Comparison of ENCODE assay signal across 8 mouse cellular contexts in genomic region chr17:32364850-32365249, GRCm38 (mm10). TPM values are rescaled to one million over a fixed set of nuclear protein-coding genes. Genes with fewer than 3 reads are reported as not detected.
A peak's percentile ranks its signal among the peaks of the same experiment; 100 is the strongest.
DNase-seq lines count a peak whose midpoint lies in the region; ATAC-seq lines count a peak whose summit lies in the region.

No protein-coding gene starts in this region.

- peaks cover 31% of the 10 kb centered on the region for H3K4me1 ChIP-seq in kidney, embryonic 16.5 days (ENCODE audit: insufficient read depth, low read length)
- H3K4me1 ChIP-seq in embryonic facial prominence, embryonic 13.5 days: peaks cover 30% of the 10 kb centered on the region
- H3K4me1 ChIP-seq in intestine, embryonic 16.5 days (ENCODE audit: control insufficient read depth, insufficient read depth, low read length): peaks cover 18% of the 10 kb centered on the region

- 44% methylated on average over 5 of the region's 5 CpGs for WGBS in kidney, embryonic 16.5 days
- WGBS in embryonic facial prominence, embryonic 13.5 days: 45% methylated on average over 5 of the region's 5 CpGs
- 49% methylated on average over 5 of the region's 5 CpGs for WGBS in intestine, embryonic 16.5 days

- no peaks in the 10 kb centered on the region for H3K27me3 ChIP-seq in kidney, embryonic 16.5 days (ENCODE audit: insufficient read depth, low read length)
- H3K27me3 ChIP-seq in embryonic facial prominence, embryonic 13.5 days: no peaks in the 10 kb centered on the region
- H3K27me3 ChIP-seq in intestine, embryonic 16.5 days (replicated peaks; ENCODE audit: control insufficient read depth, insufficient read depth, low read length): no peaks in the 10 kb centered on the region

- H3K27ac ChIP-seq in kidney, embryonic 16.5 days (ENCODE audit: low read length): peak overlapping the region; percentile 86
- peak overlapping the region; percentile 78 for H3K27ac ChIP-seq in embryonic facial prominence, embryonic 13.5 days
- peak overlapping the region; percentile 68 for H3K27ac ChIP-seq in intestine, embryonic 16.5 days (ENCODE audit: low read length)

- DNase-seq in kidney, postnatal 14 days: no peak
- peak; percentile 12 for DNase-seq in neural tube, embryonic 10.5 days (ENCODE audit: extremely low spot score, low spot score)
- no peak for DNase-seq in layer of hippocampus, adult 8-10 months (ENCODE audit: low spot score in 2 of 2)
- no peak for DNase-seq in urinary bladder, postnatal 10 days (ENCODE audit: low spot score)
- no peak for DNase-seq in right cerebral cortex, postnatal 36 days (ENCODE audit: low spot score in 2 of 2)

- H3K4me3 ChIP-seq in kidney, embryonic 16.5 days (ENCODE audit: low read length): peak overlapping the region; percentile 99
- peak overlapping the region; percentile 94 for H3K4me3 ChIP-seq in embryonic facial prominence, embryonic 13.5 days
- peak overlapping the region; percentile 96 for H3K4me3 ChIP-seq in intestine, embryonic 16.5 days (ENCODE audit: low read length)

- peak overlapping the region; percentile 60 for H3K4me2 ChIP-seq in kidney, embryonic 16.5 days (replicated peaks; ENCODE audit: low read depth, low read length)
- H3K4me2 ChIP-seq in embryonic facial prominence, embryonic 13.5 days: peak overlapping the region; percentile 86
- peak overlapping the region; percentile 66 for H3K4me2 ChIP-seq in intestine, embryonic 16.5 days (ENCODE audit: low read depth, low read length)

- peaks cover 22% of the 10 kb centered on the region for H3K36me3 ChIP-seq in kidney, embryonic 16.5 days (ENCODE audit: insufficient read depth, low read length)
- H3K36me3 ChIP-seq in embryonic facial prominence, embryonic 13.5 days: peaks cover 34% of the 10 kb centered on the region
- peaks cover 4% of the 10 kb centered on the region; the same call in 1 of the 2 replicates for H3K36me3 ChIP-seq in intestine, embryonic 16.5 days (ENCODE audit: control insufficient read depth, insufficient read depth, low read length)

- H3K9ac ChIP-seq in kidney, embryonic 16.5 days (replicated peaks; ENCODE audit: low read length): peak overlapping the region; percentile 95
- peak overlapping the region; percentile 96 for H3K9ac ChIP-seq in embryonic facial prominence, embryonic 13.5 days
- peak overlapping the region; percentile 53 for H3K9ac ChIP-seq in intestine, embryonic 16.5 days (ENCODE audit: low read depth, low read length)

- H3K9me3 ChIP-seq in kidney, embryonic 16.5 days (ENCODE audit: low read length): no peaks in the 10 kb centered on the region
- H3K9me3 ChIP-seq in embryonic facial prominence, embryonic 13.5 days: no peaks in the 10 kb centered on the region
- H3K9me3 ChIP-seq in intestine, embryonic 16.5 days (ENCODE audit: control insufficient read depth, low read length): no peaks in the 10 kb centered on the region

- peak; percentile 8; the same call in 1 of the 2 replicates for ATAC-seq in kidney, embryonic 16.5 days (ENCODE audit: low FRiP score, low TSS enrichment)
- no peak for ATAC-seq in embryonic facial prominence, embryonic 13.5 days (ENCODE audit: insufficient number of reproducible peaks, insufficient read depth, low FRiP score, low TSS enrichment, low read depth)
- ATAC-seq in intestine, embryonic 16.5 days: peak; percentile 10

RNA-seq across cellular contexts. Expression of gene Akap8l, which starts 14.4 kb away (rescaled TPM):
- 124 and 130 TPM in 2 replicates for polyA plus RNA-seq in kidney, embryonic 16.5 days (2015; fragmentation: Nextera tagmentation; extraction: Ambion mirVana)
- 110 and 113 TPM in 2 replicates for polyA plus RNA-seq in embryonic facial prominence, embryonic 13.5 days (2015; fragmentation: Nextera tagmentation; extraction: Ambion mirVana)
- 66.3 and 73.0 TPM in 2 replicates for polyA plus RNA-seq in intestine, embryonic 16.5 days (2015; fragmentation: Nextera tagmentation; extraction: Ambion mirVana)
- 100 to 1,000 TPM; 160 to 279 (median 221) TPM for total RNA-seq in layer of hippocampus, adult 8-10 months (2022)

RNA-seq across cellular contexts. Expression of gene Wiz, which starts 24.4 kb away (rescaled TPM):
- polyA plus RNA-seq in kidney, embryonic 16.5 days (2015; fragmentation: Nextera tagmentation; extraction: Ambion mirVana): 22.0 and 23.8 TPM in 2 replicates
- 25.3 and 28.7 TPM in 2 replicates for polyA plus RNA-seq in embryonic facial prominence, embryonic 13.5 days (2015; fragmentation: Nextera tagmentation; extraction: Ambion mirVana)
- polyA plus RNA-seq in intestine, embryonic 16.5 days (2015; fragmentation: Nextera tagmentation; extraction: Ambion mirVana): 17.5 and 18.9 TPM in 2 replicates
- total RNA-seq in layer of hippocampus, adult 8-10 months (2022): 10 to 100 TPM; 44.5 to 52.9 (median 47.4) TPM

RNA-seq across cellular contexts. Expression of gene Rasal3, which starts 38.5 kb away (rescaled TPM):
- 0.63 and 0.97 TPM in 2 replicates for polyA plus RNA-seq in kidney, embryonic 16.5 days (2015; fragmentation: Nextera tagmentation; extraction: Ambion mirVana)
- 1.2 and 1.5 TPM in 2 replicates for polyA plus RNA-seq in embryonic facial prominence, embryonic 13.5 days (2015; fragmentation: Nextera tagmentation; extraction: Ambion mirVana)
- polyA plus RNA-seq in intestine, embryonic 16.5 days (2015; fragmentation: Nextera tagmentation; extraction: Ambion mirVana): 1.4 and 2.0 TPM in 2 replicates
- 10 to 100 TPM in 2 of 4 experiments, 1 to 10 TPM in 2; 3.8 to 16.9 (median 8.9) TPM for total RNA-seq in layer of hippocampus, adult 8-10 months (2022)

RNA-seq across cellular contexts. Expression of gene Akap8, which starts 43.8 kb away (rescaled TPM):
- 112 and 126 TPM in 2 replicates for polyA plus RNA-seq in kidney, embryonic 16.5 days (2015; fragmentation: Nextera tagmentation; extraction: Ambion mirVana)
- polyA plus RNA-seq in embryonic facial prominence, embryonic 13.5 days (2015; fragmentation: Nextera tagmentation; extraction: Ambion mirVana): 120 and 123 TPM in 2 replicates
- 75.0 and 75.7 TPM in 2 replicates for polyA plus RNA-seq in intestine, embryonic 16.5 days (2015; fragmentation: Nextera tagmentation; extraction: Ambion mirVana)
- 100 to 1,000 TPM in 3 of 4 experiments, 10 to 100 TPM in 1; 94.2 to 118 (median 109) TPM for total RNA-seq in layer of hippocampus, adult 8-10 months (2022)

RNA-seq across cellular contexts. Expression of gene Pglyrp2, which starts 59.1 kb away (rescaled TPM):
- 0.12 TPM in 1 of 2 replicates, not detected in the other for polyA plus RNA-seq in kidney, embryonic 16.5 days (2015; fragmentation: Nextera tagmentation; extraction: Ambion mirVana)
- 0.08 and 0.15 TPM in 2 replicates for polyA plus RNA-seq in embryonic facial prominence, embryonic 13.5 days (2015; fragmentation: Nextera tagmentation; extraction: Ambion mirVana)
- polyA plus RNA-seq in intestine, embryonic 16.5 days (2015; fragmentation: Nextera tagmentation; extraction: Ambion mirVana): 0.42 and 0.79 TPM in 2 replicates
- not detected for total RNA-seq in layer of hippocampus, adult 8-10 months (2022)
